Mouse (Mus musculus): ENCODE data around the gene Hist1h3e. TPM values are rescaled to one million over a fixed set of nuclear protein-coding genes. Genes with fewer than 3 reads are reported as not detected.
A peak's percentile ranks its signal among the peaks of the same experiment; 100 is the strongest.
"Not testable (repeated sequence)": the region's sequence is repeated elsewhere in the genome, so short reads cannot be mapped to it uniquely, and the experiment has no call there.

Gene Hist1h3e
- polyA plus RNA-seq, 1 experiment from 2014 or later, result 4.4 TPM

DNA sequence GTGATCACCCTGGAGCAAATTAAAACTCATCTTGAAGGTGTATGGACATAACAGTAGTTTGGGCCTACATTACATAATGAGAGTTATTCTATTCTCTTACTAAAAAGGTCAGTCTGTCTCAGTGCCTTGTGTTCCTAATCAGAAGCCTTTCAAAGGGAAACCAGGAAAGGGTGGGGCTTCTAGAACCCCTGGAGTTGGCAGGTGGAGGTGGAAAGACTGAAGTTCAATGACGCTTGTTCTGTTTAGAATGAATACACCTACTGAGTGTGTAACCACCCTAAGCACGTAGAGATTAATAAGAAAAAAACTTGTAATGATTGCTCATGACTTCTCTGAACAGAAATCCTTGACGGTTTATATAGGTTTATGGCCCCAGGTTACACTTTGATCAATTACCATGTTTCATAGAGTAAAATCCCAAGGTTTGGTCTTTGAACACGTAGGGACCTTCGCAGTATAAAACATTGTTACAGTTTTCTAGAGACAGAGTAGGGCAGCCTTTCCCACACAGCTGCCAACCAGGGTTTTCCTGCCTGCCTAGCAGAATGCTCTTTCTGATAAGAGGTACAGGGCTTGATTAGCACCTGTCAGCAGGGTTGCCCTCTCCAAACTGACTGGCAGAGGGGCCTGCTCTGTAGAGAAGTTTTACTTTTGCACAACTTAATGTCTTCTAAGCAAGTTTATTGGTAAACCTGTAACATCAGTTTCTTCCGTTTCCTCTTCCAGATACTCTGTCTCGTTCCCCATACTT is 33.6 kb upstream of the Hist1h3e start:
- 78% methylated on average over 7 of the region's 7 CpGs for WGBS
- no peak overlapping the region for H3K27ac ChIP-seq (replicated peaks; ENCODE audit: low read depth, low read length)
- no peak for ATAC-seq (ENCODE audit: low read depth)
- H3K9me3 ChIP-seq (ENCODE audit: control insufficient read depth, low read length), result no peaks in the 10 kb centered on the region
- H3K4me2 ChIP-seq (ENCODE audit: low read depth, low read length), result no peak overlapping the region
- H3K36me3 ChIP-seq (ENCODE audit: control insufficient read depth, insufficient read depth, low read length), result no peaks in the 10 kb centered on the region
- DNase-seq (ENCODE audit: low spot score), result no peak
- no peak overlapping the region for H3K4me3 ChIP-seq (ENCODE audit: low read depth, low read length)
- H3K27me3 ChIP-seq (replicated peaks; ENCODE audit: control insufficient read depth, insufficient read depth, low read length), result no peaks in the 10 kb centered on the region
- no peaks in the 10 kb centered on the region for H3K4me1 ChIP-seq (ENCODE audit: control insufficient read depth, insufficient read depth, low read length)
- no peak overlapping the region for H3K9ac ChIP-seq (ENCODE audit: low read depth, low read length)

DNA sequence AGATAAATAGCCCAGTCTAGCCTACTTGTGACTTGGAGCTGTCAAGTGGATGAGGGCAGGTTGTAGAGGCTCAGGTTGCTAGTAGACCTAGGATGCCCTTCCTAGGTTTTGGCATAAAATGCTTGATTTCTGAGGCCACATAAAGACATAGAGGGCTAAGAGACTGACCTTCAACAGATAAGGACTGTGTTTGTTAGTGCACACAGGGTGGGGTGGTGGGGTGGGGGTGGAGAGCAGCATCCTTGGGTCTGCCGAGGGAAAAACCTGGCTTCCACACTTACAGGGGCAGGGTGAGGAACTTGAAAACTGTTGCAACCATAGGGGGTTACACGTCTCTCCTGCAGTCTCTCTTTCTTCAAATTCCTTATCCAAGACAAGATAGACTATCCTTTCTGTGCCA is 33.0 kb upstream of the Hist1h3e start:
- Histone ChIP-seq H3K36me3 (ENCODE audit: control insufficient read depth, insufficient read depth, low read length) (no peaks in the 10 kb centered on the region), H3K9me3 (ENCODE audit: control insufficient read depth, low read length) (no peaks in the 10 kb centered on the region), H3K4me1 (ENCODE audit: control insufficient read depth, insufficient read depth, low read length) (no peaks in the 10 kb centered on the region), H3K27ac (replicated peaks; ENCODE audit: low read depth, low read length) (no peak overlapping the region), H3K4me3 (ENCODE audit: low read depth, low read length) (no peak overlapping the region), H3K9ac (ENCODE audit: low read depth, low read length) (no peak overlapping the region), H3K4me2 (ENCODE audit: low read depth, low read length) (no peak overlapping the region), H3K27me3 (replicated peaks; ENCODE audit: control insufficient read depth, insufficient read depth, low read length) (no peaks in the 10 kb centered on the region)
- no peak for ATAC-seq (ENCODE audit: low read depth)
- DNase-seq (ENCODE audit: low spot score), result no peak
- whole genome bisulfite sequencing, result 79% methylated on average over 2 of the region's 2 CpGs

DNA sequence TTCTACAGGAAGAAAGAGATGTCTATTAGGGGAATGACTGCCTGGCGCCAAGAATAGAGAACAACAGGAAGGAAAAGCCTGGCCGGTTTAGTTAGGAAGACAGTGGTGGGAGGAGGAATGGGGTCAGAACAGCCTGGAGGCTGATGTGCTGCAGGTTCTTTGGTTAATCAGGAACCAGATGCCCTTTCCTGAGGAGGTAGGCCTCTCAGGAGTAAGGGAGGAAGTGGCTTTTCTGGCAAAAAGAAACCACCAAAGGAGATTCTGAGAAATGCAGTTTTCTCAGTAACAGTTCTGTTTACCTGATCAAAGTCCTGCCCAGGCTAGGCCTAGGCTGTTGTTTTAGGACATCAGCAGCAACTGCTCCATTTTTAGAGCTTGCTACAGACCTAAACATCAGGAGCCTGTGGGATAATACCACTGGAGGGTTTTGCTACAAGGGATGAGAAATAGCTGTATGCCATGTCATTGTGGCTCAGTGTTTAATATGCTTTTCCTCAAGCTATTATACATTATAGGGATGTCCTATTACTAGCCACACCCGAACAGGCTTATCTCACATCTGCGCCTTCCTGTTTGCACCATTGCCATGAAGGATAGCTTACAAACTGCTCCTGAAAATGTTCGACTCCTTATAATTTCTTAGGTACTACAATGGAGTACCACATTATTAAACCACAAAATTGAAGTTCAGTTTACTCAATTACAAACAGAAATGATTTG is 31.0 kb upstream of the Hist1h3e start:
- ATAC-seq (ENCODE audit: low read depth) (no peak), DNase-seq (ENCODE audit: low spot score) (peak; percentile 27)
- Histone ChIP-seq H3K27me3 (replicated peaks; ENCODE audit: control insufficient read depth, insufficient read depth, low read length) (no peaks in the 10 kb centered on the region), H3K4me1 (ENCODE audit: control insufficient read depth, insufficient read depth, low read length) (no peaks in the 10 kb centered on the region), H3K4me3 (ENCODE audit: low read depth, low read length) (no peak overlapping the region), H3K27ac (replicated peaks; ENCODE audit: low read depth, low read length) (peak overlapping the region; percentile 33; the same call in 1 of the 2 replicates), H3K9me3 (ENCODE audit: control insufficient read depth, low read length) (no peaks in the 10 kb centered on the region), H3K36me3 (ENCODE audit: control insufficient read depth, insufficient read depth, low read length) (no peaks in the 10 kb centered on the region), H3K4me2 (ENCODE audit: low read depth, low read length) (no peak overlapping the region), H3K9ac (ENCODE audit: low read depth, low read length) (no peak overlapping the region)
- WGBS, result 67% methylated on average over 5 of the region's 5 CpGs

DNA sequence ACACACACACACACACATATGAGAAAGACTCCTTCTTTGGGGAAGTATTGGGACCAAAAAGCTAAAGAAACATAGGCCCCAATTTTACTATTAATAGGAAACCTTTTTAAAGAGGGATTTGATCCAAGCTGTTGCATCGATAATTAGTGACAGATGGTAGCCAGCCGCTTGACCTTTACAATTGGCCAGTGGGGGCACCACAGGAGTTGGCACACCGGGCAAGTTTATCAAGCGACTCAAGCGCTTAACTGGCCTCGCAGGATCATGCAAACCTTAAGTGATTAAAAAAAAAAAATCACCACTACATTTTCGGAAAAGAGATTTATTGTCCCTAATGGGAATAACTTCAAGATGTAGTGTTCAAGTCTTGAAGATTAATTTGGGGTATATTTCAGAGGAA is 30.4 kb upstream of the Hist1h3e start:
- Histone ChIP-seq H3K36me3 (ENCODE audit: control insufficient read depth, insufficient read depth, low read length) (no peaks in the 10 kb centered on the region), H3K4me1 (ENCODE audit: control insufficient read depth, insufficient read depth, low read length) (no peaks in the 10 kb centered on the region), H3K4me2 (ENCODE audit: low read depth, low read length) (no peak overlapping the region), H3K4me3 (ENCODE audit: low read depth, low read length) (no peak overlapping the region), H3K27me3 (replicated peaks; ENCODE audit: control insufficient read depth, insufficient read depth, low read length) (no peaks in the 10 kb centered on the region), H3K9ac (ENCODE audit: low read depth, low read length) (no peak overlapping the region), H3K9me3 (ENCODE audit: control insufficient read depth, low read length) (no peaks in the 10 kb centered on the region), H3K27ac (replicated peaks; ENCODE audit: low read depth, low read length) (no peak overlapping the region)
- WGBS, result 67% methylated on average over 7 of the region's 7 CpGs
- no peak for ATAC-seq (ENCODE audit: low read depth)
- no peak for DNase-seq (ENCODE audit: low spot score)

DNA sequence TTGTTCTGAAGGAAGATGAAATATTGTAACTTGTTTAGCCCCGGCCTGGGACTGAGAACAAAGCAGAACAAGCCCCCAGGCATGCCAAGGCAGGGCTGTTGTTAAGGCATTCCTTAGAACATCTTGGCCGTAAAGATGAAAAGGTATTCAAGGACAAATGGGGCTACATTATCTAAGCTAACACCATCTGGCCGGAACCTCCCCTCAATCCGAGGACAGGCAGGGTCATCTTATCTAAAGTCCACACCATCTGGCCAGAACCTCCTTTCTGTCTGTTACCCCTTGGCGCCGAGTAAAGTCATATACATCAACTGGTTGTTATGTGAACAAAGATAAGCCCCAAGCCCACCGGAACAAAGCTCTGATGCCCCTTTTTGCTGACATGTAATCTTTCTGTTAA is 29.7 kb upstream of the Hist1h3e start:
- not testable (repeated sequence) for H3K27me3 ChIP-seq (replicated peaks; ENCODE audit: control insufficient read depth, insufficient read depth, low read length); H3K9ac ChIP-seq (ENCODE audit: low read depth, low read length); H3K27ac ChIP-seq (replicated peaks; ENCODE audit: low read depth, low read length); H3K4me2 ChIP-seq (ENCODE audit: low read depth, low read length); H3K9me3 ChIP-seq (ENCODE audit: control insufficient read depth, low read length); DNase-seq (ENCODE audit: low spot score); ATAC-seq (ENCODE audit: low read depth); H3K36me3 ChIP-seq (ENCODE audit: control insufficient read depth, insufficient read depth, low read length); H3K4me3 ChIP-seq (ENCODE audit: low read depth, low read length); H3K4me1 ChIP-seq (ENCODE audit: control insufficient read depth, insufficient read depth, low read length)
- 85% methylated on average over 7 of the region's 7 CpGs for WGBS

DNA sequence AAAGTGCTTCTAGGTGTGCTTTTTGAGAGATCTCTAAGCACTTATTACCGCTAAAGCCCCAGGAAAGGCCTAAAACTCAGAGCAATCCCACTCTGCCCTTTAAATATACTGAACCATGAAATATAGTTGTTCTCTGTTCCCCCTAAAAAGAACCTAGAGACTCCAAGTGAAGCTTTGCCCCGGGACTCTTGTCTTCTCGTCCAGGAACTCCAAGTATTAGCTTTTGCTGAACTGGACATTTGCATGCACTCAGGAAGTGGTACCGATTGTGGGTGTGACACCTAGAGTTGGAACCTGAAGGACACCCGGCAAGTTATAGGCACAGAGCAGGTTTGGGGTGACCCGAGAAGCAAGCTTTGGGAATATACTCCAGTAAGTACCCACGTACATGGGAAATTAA is 29.0 kb upstream of the Hist1h3e start:
- no peaks in the 10 kb centered on the region for H3K27me3 ChIP-seq (replicated peaks; ENCODE audit: control insufficient read depth, insufficient read depth, low read length)
- H3K4me1 ChIP-seq (ENCODE audit: control insufficient read depth, insufficient read depth, low read length), result 0 out of 2 replicates have a peak, but pooled peaks cover 5% of the 10 kb centered on the region
- H3K4me2 ChIP-seq (ENCODE audit: low read depth, low read length), result no peak overlapping the region
- no peaks in the 10 kb centered on the region for H3K36me3 ChIP-seq (ENCODE audit: control insufficient read depth, insufficient read depth, low read length)
- 94% methylated on average over 7 of the region's 7 CpGs for WGBS
- no peak overlapping the region for H3K27ac ChIP-seq (replicated peaks; ENCODE audit: low read depth, low read length)
- H3K9me3 ChIP-seq (ENCODE audit: control insufficient read depth, low read length), result no peaks in the 10 kb centered on the region
- no peak overlapping the region for H3K4me3 ChIP-seq (ENCODE audit: low read depth, low read length)
- DNase-seq (ENCODE audit: low spot score), result no peak
- no peak overlapping the region for H3K9ac ChIP-seq (ENCODE audit: low read depth, low read length)
- no peak for ATAC-seq (ENCODE audit: low read depth)

DNA sequence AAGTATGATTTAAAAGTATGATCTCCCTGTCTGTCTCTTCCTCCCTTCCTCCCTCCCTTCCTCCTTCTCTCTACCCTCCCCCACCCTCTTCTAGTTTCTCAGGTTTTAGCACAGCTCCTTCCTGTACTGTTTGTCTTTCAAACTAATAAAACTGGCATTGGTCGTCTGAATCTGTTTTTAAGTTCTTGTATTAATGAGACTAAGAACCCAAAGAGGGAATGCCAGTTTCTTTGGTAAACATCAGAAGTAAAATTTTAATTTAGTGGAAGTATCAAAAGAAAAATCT is 24.7 kb upstream of the Hist1h3e start:
- ATAC-seq (ENCODE audit: low read depth), result no peak
- Histone ChIP-seq H3K4me3 (ENCODE audit: low read depth, low read length) (peak overlapping the region; percentile 45), H3K4me2 (ENCODE audit: low read depth, low read length) (peak overlapping the region; percentile 65), H3K9me3 (ENCODE audit: control insufficient read depth, low read length) (no peaks in the 10 kb centered on the region), H3K27ac (replicated peaks; ENCODE audit: low read depth, low read length) (peak overlapping the region; percentile 93), H3K27me3 (replicated peaks; ENCODE audit: control insufficient read depth, insufficient read depth, low read length) (no peaks in the 10 kb centered on the region), H3K4me1 (ENCODE audit: control insufficient read depth, insufficient read depth, low read length) (peaks cover 23% of the 10 kb centered on the region; the same call in 1 of the 2 replicates), H3K9ac (ENCODE audit: low read depth, low read length) (peak overlapping the region; percentile 66), H3K36me3 (ENCODE audit: control insufficient read depth, insufficient read depth, low read length) (no peaks in the 10 kb centered on the region)
- WGBS, result 6% methylated on average over 1 of the region's 1 CpGs
- no peak for DNase-seq (ENCODE audit: low spot score)

DNA sequence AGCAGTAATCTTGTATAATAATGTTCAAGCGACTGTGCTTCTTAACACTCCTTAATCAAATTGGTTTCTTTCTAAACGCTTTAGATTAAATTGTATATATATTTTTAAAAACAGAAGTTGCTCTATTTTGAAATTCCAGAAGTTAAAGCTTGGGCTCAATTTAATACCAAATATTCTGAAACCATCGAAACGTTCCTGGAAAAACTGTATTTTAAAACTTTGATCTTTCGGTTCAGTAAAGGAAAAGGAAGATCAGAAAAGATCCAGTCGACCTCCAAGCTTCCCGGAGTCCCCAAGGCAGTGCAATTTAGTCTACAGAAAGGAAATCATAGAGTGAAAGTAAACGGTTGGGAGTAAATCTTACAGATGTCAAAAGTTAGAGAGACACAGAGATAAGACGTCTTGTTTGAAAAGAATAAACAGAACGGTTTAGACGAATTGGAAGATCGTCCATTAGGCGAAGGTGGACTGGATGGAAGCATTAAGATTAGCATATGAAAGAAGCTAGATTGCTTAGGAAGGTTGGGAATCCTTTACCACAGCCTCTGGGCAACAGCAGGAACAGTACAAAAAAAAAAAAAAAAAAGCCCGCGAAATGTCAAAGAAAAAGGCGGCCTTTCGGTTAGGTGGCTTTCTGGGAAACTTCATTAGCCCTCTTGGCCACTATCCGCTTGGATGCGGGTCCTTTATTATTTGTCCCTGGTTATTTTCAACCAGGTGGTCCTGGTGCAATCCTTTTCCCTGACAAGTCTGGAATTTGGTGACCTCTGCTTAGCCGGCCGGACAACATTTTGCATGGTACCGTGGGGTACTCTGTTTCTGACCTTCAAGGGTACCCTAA is 24.1 kb upstream of the Hist1h3e start:
- no peaks in the 10 kb centered on the region for H3K36me3 ChIP-seq (ENCODE audit: control insufficient read depth, insufficient read depth, low read length)
- H3K9me3 ChIP-seq (ENCODE audit: control insufficient read depth, low read length), result no peaks in the 10 kb centered on the region
- 2% methylated on average over 21 of the region's 22 CpGs for WGBS
- peaks cover 23% of the 10 kb centered on the region; the same call in 1 of the 2 replicates for H3K4me1 ChIP-seq (ENCODE audit: control insufficient read depth, insufficient read depth, low read length)
- DNase-seq (ENCODE audit: low spot score) (peak; percentile 24), ATAC-seq (ENCODE audit: low read depth) (no peak)
- H3K4me3 ChIP-seq (ENCODE audit: low read depth, low read length), result peak overlapping the region; percentile 45
- H3K4me2 ChIP-seq (ENCODE audit: low read depth, low read length), result peak overlapping the region; percentile 65
- peak overlapping the region; percentile 93 for H3K27ac ChIP-seq (replicated peaks; ENCODE audit: low read depth, low read length)
- H3K27me3 ChIP-seq (replicated peaks; ENCODE audit: control insufficient read depth, insufficient read depth, low read length), result no peaks in the 10 kb centered on the region
- peak overlapping the region; percentile 66 for H3K9ac ChIP-seq (ENCODE audit: low read depth, low read length)
